Mouse (Mus musculus) MEL (cell line): ENCODE data around the gene Acd. TPM values are rescaled to one million over a fixed set of nuclear protein-coding genes. Genes with fewer than 3 reads are reported as not detected.

Experiments
- DNase-seq: peaks from one replicate; pipeline ENCODE4 v3.0.0; 2011; ENCODE audit warnings: low read depth, low spot score
- H3K27ac ChIP-seq: 2 replicates; pipeline ENCODE4 v1.5.1; 2012; ENCODE audit warnings: low read depth, mild to moderate bottlenecking, control low read depth, low read length, moderate library complexity; ENCODE audit not compliant: control insufficient read depth
- H3K27me3 ChIP-seq, 2 experiments: fragments of 150-350 bp in 1 of 2; sonication (generic) in 1 of 2; 2 replicates each; pipeline ENCODE4 v1.6.1; 2012; ENCODE audit warnings: low read length in 2 of 2, mild to moderate bottlenecking in 2 of 2, improper control_type of control experiment in 1 of 2, moderate library complexity in 1 of 2; ENCODE audit not compliant: insufficient read depth in 2 of 2, control insufficient read depth in 1 of 2
- H3K36me3 ChIP-seq, 2 experiments: 2 replicates each; pipeline ENCODE4 v1.6.1; 2012 to 2014; ENCODE audit warnings: low read length in 2 of 2, improper control_type of control experiment in 1 of 2, inconsistent platforms in 1 of 2, mild to moderate bottlenecking in 1 of 2; ENCODE audit not compliant: insufficient read depth in 2 of 2, control insufficient read depth in 1 of 2
- H3K4me1 ChIP-seq, 2 experiments: fragments of 150-350 bp in 1 of 2; sonication (generic) in 1 of 2; 2 replicates each; pipeline ENCODE4 v1.6.1; 2012; ENCODE audit warnings: low read length in 2 of 2, improper control_type of control experiment in 1 of 2, mild to moderate bottlenecking in 1 of 2; ENCODE audit not compliant: insufficient read depth in 2 of 2, control insufficient read depth in 1 of 2
- H3K4me3 ChIP-seq, 2 experiments: fragments of 150-350 bp in 1 of 2; sonication (generic) in 1 of 2; 2 replicates each; pipeline ENCODE4 v1.5.1; 2012; ENCODE audit warnings: low read depth in 2 of 2, low read length in 2 of 2, mild to moderate bottlenecking in 2 of 2, moderate library complexity in 2 of 2, control low read depth in 1 of 2, improper control_type of control experiment in 1 of 2; ENCODE audit not compliant: control insufficient read depth in 1 of 2, insufficient read depth in 1 of 2
- H3K79me2 ChIP-seq: 2 replicates; pipeline ENCODE4 v1.6.1; 2012; ENCODE audit warnings: mild to moderate bottlenecking, low read length, moderate library complexity; ENCODE audit not compliant: control insufficient read depth, poor library complexity, insufficient read depth
- H3K9ac ChIP-seq: 2 replicates; pipeline ENCODE4 v1.6.1; 2012; ENCODE audit warnings: low read depth, mild to moderate bottlenecking, control low read depth, low read length, moderate library complexity; ENCODE audit not compliant: control insufficient read depth, poor library complexity, severe bottlenecking
- H3K9me3 ChIP-seq: fragments of 150-350 bp; sonication (generic); replicated peaks from 2 replicates; pipeline ENCODE4 v1.6.1; 2012; ENCODE audit warnings: mild to moderate bottlenecking, low read length, improper control_type of control experiment, moderate library complexity; ENCODE audit not compliant: insufficient read depth
- BHLHE40 ChIP-seq: IDR thresholded peaks from 2 replicates; pipeline ENCODE4 v1.6.1; 2012; ENCODE audit warnings: low read depth, mild to moderate bottlenecking, inconsistent platforms, low read length, improper control_type of control experiment, borderline replicate concordance
- CHD2 ChIP-seq: IDR thresholded peaks from 2 replicates; pipeline ENCODE4 v1.6.1; 2011; ENCODE audit warnings: low read length, improper control_type of control experiment
- CTCF ChIP-seq, 3 experiments: IDR thresholded peaks in 2 of 3; conservative IDR thresholded peaks in 1 of 3; 2 replicates each; pipeline ENCODE4 v1.5.1; 2011 to 2012; ENCODE audit warnings: low read length in 3 of 3, low read depth in 2 of 3, mild to moderate bottlenecking in 2 of 3, improper control_type of control experiment in 1 of 3, inconsistent platforms in 1 of 3, mixed read lengths in 1 of 3, moderate library complexity in 1 of 3; ENCODE audit not compliant: control insufficient read depth in 1 of 3, insufficient read depth in 1 of 3, poor library complexity in 1 of 3, severe bottlenecking in 1 of 3
- ELF1 ChIP-seq: IDR thresholded peaks from 2 replicates; pipeline ENCODE4 v1.6.1; 2014; ENCODE audit warnings: low read depth, mild to moderate bottlenecking, inconsistent platforms, low read length, improper control_type of control experiment, moderate library complexity
- GABPA ChIP-seq: IDR thresholded peaks from 2 replicates; pipeline ENCODE4 v1.6.1; 2012; ENCODE audit warnings: low read depth, mild to moderate bottlenecking, inconsistent platforms, low read length, improper control_type of control experiment, moderate library complexity
- GATA1 ChIP-seq: IDR thresholded peaks from 2 replicates; pipeline ENCODE4 v1.6.1; 2011; ENCODE audit warnings: low read depth, low read length, improper control_type of control experiment
- HCFC1 ChIP-seq: IDR thresholded peaks from 2 replicates; pipeline ENCODE4 v1.6.1; 2012; ENCODE audit warnings: low read depth, mild to moderate bottlenecking, inconsistent platforms, low read length, improper control_type of control experiment, moderate library complexity
- MAZ ChIP-seq: IDR thresholded peaks from 2 replicates; pipeline ENCODE4 v1.6.1; 2012; ENCODE audit warnings: low read depth, mild to moderate bottlenecking, inconsistent platforms, low read length, improper control_type of control experiment
- MEF2A ChIP-seq: IDR thresholded peaks from 2 replicates; pipeline ENCODE4 v1.6.1; 2014; ENCODE audit warnings: low read depth, mild to moderate bottlenecking, inconsistent platforms, low read length, improper control_type of control experiment; ENCODE audit not compliant: poor library complexity, insufficient replicate concordance, severe bottlenecking; ENCODE audit errors: extremely low read depth
- MXI1 ChIP-seq: IDR thresholded peaks from 2 replicates; pipeline ENCODE4 v1.6.1; 2011; ENCODE audit warnings: mild to moderate bottlenecking, low read depth, low read length, improper control_type of control experiment
- MYB ChIP-seq: IDR thresholded peaks from 2 replicates; pipeline ENCODE4 v1.6.1; 2011; ENCODE audit warnings: mild to moderate bottlenecking, low read depth, low read length, improper control_type of control experiment
- MYC ChIP-seq: IDR thresholded peaks from 2 replicates; pipeline ENCODE4 v1.6.1; 2011; ENCODE audit warnings: low read depth, mild to moderate bottlenecking, low read length, improper control_type of control experiment, moderate library complexity
- NRF1 ChIP-seq: IDR thresholded peaks from 2 replicates; pipeline ENCODE4 v1.6.1; 2014; ENCODE audit warnings: low read depth, mild to moderate bottlenecking, inconsistent platforms, low read length, improper control_type of control experiment, moderate library complexity; ENCODE audit not compliant: poor library complexity, insufficient read depth, severe bottlenecking
- POLR2A ChIP-seq, 2 experiments: IDR thresholded peaks; 2 replicates each; pipeline ENCODE4 v1.6.1; 2011 to 2012; ENCODE audit warnings: low read length in 2 of 2, mild to moderate bottlenecking in 2 of 2, control low read depth in 1 of 2, improper control_type of control experiment in 1 of 2, low read depth in 1 of 2, moderate library complexity in 1 of 2; ENCODE audit not compliant: control insufficient read depth in 1 of 2, insufficient read depth in 1 of 2, poor library complexity in 1 of 2
- RAD21 ChIP-seq: IDR thresholded peaks from 2 replicates; pipeline ENCODE4 v1.6.1; 2011; ENCODE audit warnings: mild to moderate bottlenecking, low read depth, low read length, improper control_type of control experiment
- RCOR1 ChIP-seq: IDR thresholded peaks from 2 replicates; pipeline ENCODE4 v1.6.1; 2012; ENCODE audit warnings: low read depth, mild to moderate bottlenecking, inconsistent platforms, low read length, improper control_type of control experiment
- SMC3 ChIP-seq: IDR thresholded peaks from 2 replicates; pipeline ENCODE4 v1.6.1; 2011; ENCODE audit warnings: low read depth, low read length, improper control_type of control experiment
- TAL1 ChIP-seq: IDR thresholded peaks from 2 replicates; pipeline ENCODE4 v1.6.1; 2012; ENCODE audit warnings: mild to moderate bottlenecking, inconsistent platforms, low read length, moderate library complexity, mixed read lengths
- TBP ChIP-seq: IDR thresholded peaks from 2 replicates; pipeline ENCODE4 v1.8.0; 2011; ENCODE audit warnings: low read depth, low read length, improper control_type of control experiment
- ZC3H11A ChIP-seq: IDR thresholded peaks from 2 replicates; pipeline ENCODE4 v1.6.1; 2012; ENCODE audit warnings: low read depth, mild to moderate bottlenecking, inconsistent platforms, low read length, improper control_type of control experiment
- ZMIZ1 ChIP-seq: IDR thresholded peaks from 2 replicates; pipeline ENCODE4 v1.6.1; 2012; ENCODE audit warnings: low read depth, mild to moderate bottlenecking, inconsistent platforms, low read length, improper control_type of control experiment, moderate library complexity
- ZNF384 ChIP-seq: IDR thresholded peaks from 2 replicates; pipeline ENCODE4 v1.6.1; 2012; ENCODE audit warnings: low read depth, mild to moderate bottlenecking, inconsistent platforms, low read length, improper control_type of control experiment
- polyA plus RNA-seq, 2 experiments: library from polyadenylated mRNA; stranded (reverse) in 1 of 2; unstranded in 1 of 2; fragments of >175 nt in 1 of 2; fragments of >200 nt in 1 of 2; gene quantifications; 2 replicates each; pipeline versions ENCODE4 v1.2.1 to v1.2.4; 2012; ENCODE audit warnings: low replicate concordance in 2 of 2, low read depth in 1 of 2; ENCODE audit not compliant: insufficient read length in 2 of 2, insufficient read depth in 1 of 2, missing spikeins in 1 of 2
- total RNA-seq: library from RNA; depleted of rRNA; stranded (reverse); fragments of 300-350 nt; gene quantifications from 2 replicates; pipeline ENCODE4 v1.2.3, GENCODE M21; 2012

Gene Acd
- total and polyA plus RNA-seq, 3 experiments = 7.5 to 53.9 TPM; not detected in 1

- Histone ChIP-seq H3K4me1 (no peaks in the 10 kb centered on the region; a peak in 2 of 4 replicates), H3K27ac (no peak overlapping the region), H3K9ac (no peak overlapping the region), H3K27me3 (no peaks in the 10 kb centered on the region), H3K4me3 (no peak overlapping the region), H3K36me3 (0 out of 4 replicates have a peak, but pooled peaks cover 0 to 2% of the 10 kb centered on the region in 2 experiments), H3K9me3 (no peaks in the 10 kb centered on the region), H3K79me2 (no peaks in the 10 kb centered on the region)
- peak; percentile 93 for DNase-seq
- TF ChIP-seq SMC3 (peak; percentile 90), MAZ (peak; percentile 6; the same call in 1 of the 2 replicates), ZC3H11A (peak; percentile 85), MXI1 (no peak), HCFC1 (0 out of 2 replicates have a peak, but pooled peaks have one; percentile 39), CHD2 (no peak), TBP (peak; percentile 90), RAD21 (peak; percentile 98), MYC (0 out of 2 replicates have a peak, but pooled peaks have one; percentile 17), NRF1 (no peak), BHLHE40 (0 out of 2 replicates have a peak, but pooled peaks have one; percentile 12), CTCF (IDR thresholded peaks at IDR 0.05 in 2 of 3, conservative IDR thresholded peaks at IDR 0.05 in 1 of 3; ENCODE audit: control insufficient read depth in 1 of 3, insufficient read depth in 1 of 3, low read depth in 2 of 3, low read length in 3 of 3, poor library complexity in 1 of 3, severe bottlenecking in 1 of 3) (peak; percentile 76 to 96 (median 93))
Observed at GRCm38 (mm10) chr8:105714139-105714538, 13.2 kb upstream of the Acd start.

- DNase-seq = no peak
- Histone ChIP-seq H3K79me2 (peaks cover 6% of the 10 kb centered on the region), H3K4me3 (no peak overlapping the region), H3K36me3 (0 out of 4 replicates have a peak, but pooled peaks cover 0 to 2% of the 10 kb centered on the region in 2 experiments), H3K9ac (no peak overlapping the region), H3K4me1 (peaks cover 0 to 4% of the 10 kb centered on the region in 2 experiments; a peak in 2 of 4 replicates), H3K27me3 (no peaks in the 10 kb centered on the region), H3K9me3 (no peaks in the 10 kb centered on the region), H3K27ac (no peak overlapping the region)
- TF ChIP-seq POLR2A (IDR thresholded peaks at IDR 0.05; ENCODE audit: control insufficient read depth in 1 of 2, insufficient read depth in 1 of 2, low read depth in 1 of 2, low read length in 2 of 2, poor library complexity in 1 of 2) = no peak
- no peak for TF ChIP-seq RCOR1
- no peak for TF ChIP-seq MEF2A
- no peak for TF ChIP-seq MAZ
- TF ChIP-seq RAD21 = no peak
- TF ChIP-seq ZC3H11A = no peak
- TF ChIP-seq GATA1 = no peak
- no peak for TF ChIP-seq TAL1
- no peak for TF ChIP-seq GABPA
- TF ChIP-seq MYB = no peak
- no peak for TF ChIP-seq CTCF (IDR thresholded peaks at IDR 0.05 in 2 of 3, conservative IDR thresholded peaks at IDR 0.05 in 1 of 3; ENCODE audit: control insufficient read depth in 1 of 3, insufficient read depth in 1 of 3, low read depth in 2 of 3, low read length in 3 of 3, poor library complexity in 1 of 3, severe bottlenecking in 1 of 3)
- no peak for TF ChIP-seq NRF1
- no peak for TF ChIP-seq BHLHE40
- no peak for TF ChIP-seq ELF1
- no peak for TF ChIP-seq MYC
- no peak for TF ChIP-seq ZNF384
- TF ChIP-seq ZMIZ1 = no peak
Observed at GRCm38 (mm10) chr8:105712286-105712685, 11.4 kb upstream of the Acd start.
